Mouse (Mus musculus): ENCODE measurements at regions not wholly inside any gene's neighbourhood (a gene's known extent, or its start where the extent isn't known, plus 50 kb on each side); places are given as distances from the start of the nearest gene placed in this dataset.

DNA sequence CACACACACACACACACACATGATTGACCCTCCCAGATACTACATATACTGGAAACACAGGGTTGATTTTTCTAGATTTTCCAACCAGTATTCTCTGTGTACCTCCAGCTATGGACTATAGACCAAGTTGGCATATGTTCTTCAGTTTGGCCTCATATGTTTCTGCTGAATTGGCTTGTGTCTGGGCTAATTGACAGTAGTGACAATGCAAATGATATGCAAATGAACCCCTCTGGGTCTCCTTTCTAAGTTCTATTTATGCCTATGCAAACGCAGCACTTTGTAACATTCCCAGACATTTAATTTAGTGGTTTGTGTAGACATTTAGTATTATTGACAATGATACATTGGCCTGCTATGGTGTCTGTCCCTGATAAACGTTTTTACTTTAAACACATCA, 582.0 kb upstream of the Negr1 start:
- no peak for DNase-seq

GRCm38 (mm10) chr3:155994044-155994443, 567.5 kb upstream of the Negr1 start:
- DNase-seq = no peak

DNA sequence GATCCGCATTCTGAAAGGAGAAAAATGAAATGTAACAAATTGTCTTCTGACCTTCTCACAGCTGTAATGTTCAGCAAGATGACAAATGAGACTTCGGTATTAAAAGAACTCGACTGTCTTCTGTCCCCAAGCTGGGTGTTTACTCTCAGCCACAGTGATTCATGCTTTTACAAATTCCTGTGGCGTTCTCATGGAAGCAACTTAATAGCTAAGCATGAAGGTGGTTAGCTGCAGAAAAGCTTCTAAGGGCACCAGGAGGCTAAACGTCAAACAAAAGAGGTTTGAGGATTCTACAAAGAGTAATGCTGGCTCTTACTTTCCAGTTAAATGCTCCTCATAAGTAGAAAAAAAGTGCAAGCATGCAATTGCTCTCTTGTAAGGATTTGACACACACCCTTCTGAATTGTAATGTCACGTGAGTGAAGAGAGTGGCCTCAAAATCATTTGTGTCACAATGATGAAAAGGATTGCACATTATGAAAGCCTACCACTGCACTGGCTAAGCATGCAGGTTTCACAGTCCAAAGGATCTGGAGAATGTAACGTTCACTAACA, 543.8 kb upstream of the Negr1 start:
- no peak for DNase-seq

- DNase-seq = no peak
Measured at GRCm38 (mm10) chr3:156028602-156029188, 532.9 kb upstream of the Negr1 start.

DNA sequence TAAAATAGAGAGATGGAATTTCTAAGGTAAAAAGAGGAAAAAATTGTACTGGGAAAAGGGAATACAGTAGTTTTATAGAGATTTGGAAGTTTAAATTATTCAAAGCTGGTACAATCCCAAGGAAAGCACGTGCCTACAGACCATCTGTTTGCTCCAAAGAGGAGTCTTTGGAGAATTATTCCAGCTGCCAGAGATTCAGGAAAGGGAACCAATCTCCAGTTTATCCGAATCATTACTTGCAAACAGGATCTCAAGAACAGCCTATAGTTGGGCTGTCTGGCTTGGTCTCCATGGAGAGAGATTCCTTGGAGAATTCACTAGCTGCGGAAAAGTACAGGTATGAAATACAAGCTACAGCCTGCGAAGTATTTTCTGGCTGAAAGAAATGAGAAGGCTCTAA, 491.3 kb upstream of the Negr1 start:
- no peak for DNase-seq

- no peak for DNase-seq
Measured at GRCm38 (mm10) chr3:156082268-156082667, 479.3 kb upstream of the Negr1 start.

DNA sequence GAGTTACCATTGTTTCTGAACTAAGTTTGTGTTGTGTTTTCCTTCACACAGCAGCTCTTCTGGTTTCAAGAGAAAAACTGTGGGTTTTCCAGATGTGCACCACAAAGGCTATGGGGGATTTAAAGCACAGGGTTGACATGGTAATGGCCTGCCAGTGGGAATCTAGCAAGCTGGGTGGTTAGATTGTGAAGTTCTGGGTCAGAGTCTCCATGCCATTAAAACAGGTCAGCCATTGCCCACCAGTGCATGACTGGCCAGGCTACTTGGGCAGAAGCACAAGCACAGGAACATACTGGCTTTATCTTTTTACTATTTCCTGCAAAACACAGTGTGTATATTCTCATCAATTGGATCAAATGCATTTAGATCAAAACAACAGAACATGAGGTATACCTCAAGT, 467.9 kb upstream of the Negr1 start:
- DNase-seq = no peak

DNA sequence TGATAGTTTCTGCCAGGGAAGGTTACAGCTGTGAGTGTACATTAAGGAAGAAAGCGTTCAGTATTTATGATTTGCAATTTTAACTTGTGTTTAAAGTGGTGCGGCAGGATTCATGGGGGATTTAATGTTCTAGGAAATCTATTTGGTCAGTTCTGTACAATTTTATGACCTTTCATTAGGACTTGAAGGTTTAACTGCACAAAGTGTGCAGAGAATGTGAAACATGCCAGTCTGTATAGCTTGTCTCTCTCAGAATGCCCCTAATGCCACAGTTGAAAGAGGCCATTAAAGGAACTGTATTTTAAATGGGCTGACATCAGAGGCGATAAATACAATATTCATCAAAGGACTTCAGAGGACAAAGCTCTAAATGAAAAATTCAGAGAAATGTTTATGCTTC, 466.6 kb upstream of the Negr1 start:
- DNase-seq = no peak

DNA sequence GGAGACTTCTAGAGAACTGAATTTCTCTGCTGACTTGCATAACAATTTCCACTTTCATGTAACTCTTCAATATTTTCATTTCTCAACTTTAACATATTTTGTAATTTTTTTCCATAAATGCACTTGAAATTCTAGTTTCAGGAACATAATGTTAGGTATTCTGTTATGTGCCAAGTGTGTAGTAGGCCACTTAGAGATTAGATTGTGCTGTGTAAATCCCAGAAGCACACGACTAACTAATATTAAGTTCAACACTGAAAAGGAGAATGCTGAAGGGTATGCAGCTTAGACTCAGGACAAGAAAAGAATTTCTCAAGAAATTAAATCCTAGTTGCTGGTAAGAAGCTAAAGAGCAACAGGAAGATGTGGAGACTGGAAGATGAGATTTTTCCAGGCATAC, 455.8 kb upstream of the Negr1 start:
- DNase-seq = no peak

DNA sequence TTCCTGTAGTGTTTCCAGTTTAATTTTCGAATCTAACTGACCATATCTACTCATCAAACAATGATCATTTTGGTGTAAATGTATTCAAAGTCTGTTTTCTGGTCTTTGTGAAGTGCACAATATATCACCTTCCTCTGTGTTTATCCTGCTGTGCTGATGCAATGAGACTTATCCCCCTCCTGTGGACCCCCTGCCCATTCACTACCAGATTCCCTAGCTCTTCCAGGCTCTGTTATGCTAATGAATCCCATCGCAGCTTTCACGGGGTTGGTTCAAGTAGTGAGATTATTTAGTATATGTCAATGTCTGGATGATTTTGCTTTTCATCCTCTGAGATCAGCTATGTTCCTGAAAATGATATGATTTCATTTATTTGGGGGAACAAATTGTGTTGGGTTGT, 441.3 kb upstream of the Negr1 start:
- DNase-seq = no peak

DNA sequence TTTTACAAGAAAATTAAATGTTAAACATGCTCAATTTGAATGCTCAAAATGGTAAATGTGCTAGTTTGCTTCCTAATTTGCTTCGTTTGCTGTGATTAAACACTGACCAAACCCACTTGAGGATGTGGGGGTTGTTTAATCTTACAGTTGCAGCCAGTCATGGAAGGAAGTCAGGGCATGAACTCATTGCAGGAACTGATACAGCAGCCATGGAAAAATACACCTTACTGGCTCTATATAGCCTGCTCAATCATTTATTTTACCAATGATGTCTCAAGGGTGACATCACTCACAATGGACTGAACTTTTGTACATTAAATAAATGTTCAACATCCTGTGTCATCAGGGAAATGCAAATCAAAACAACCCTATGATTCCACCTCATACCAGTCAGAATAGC, 430.0 kb upstream of the Negr1 start:
- DNase-seq = no peak

DNA sequence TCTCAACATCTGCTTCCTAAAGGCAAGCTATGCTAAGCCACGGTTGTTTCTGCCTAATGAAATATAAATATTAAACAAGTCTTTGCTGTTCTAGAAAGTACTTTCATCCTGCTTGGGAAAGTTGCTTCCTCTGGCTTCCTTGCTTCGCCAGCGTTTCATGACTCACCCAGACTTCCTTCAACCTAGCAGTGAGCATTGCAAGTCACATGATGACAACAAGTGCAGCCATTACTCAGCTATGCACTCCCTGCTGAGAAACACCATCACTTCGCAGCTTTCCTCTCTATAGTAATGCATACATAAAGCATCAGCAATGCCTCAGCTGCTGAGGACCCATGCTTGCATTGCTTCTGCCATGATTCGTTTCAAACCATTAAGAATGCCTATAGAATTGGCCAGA, 420.2 kb upstream of the Negr1 start:
- DNase-seq = no peak

GRCm38 (mm10) chr3:156149322-156149721, 412.3 kb upstream of the Negr1 start:
- DNase-seq = no peak

DNA sequence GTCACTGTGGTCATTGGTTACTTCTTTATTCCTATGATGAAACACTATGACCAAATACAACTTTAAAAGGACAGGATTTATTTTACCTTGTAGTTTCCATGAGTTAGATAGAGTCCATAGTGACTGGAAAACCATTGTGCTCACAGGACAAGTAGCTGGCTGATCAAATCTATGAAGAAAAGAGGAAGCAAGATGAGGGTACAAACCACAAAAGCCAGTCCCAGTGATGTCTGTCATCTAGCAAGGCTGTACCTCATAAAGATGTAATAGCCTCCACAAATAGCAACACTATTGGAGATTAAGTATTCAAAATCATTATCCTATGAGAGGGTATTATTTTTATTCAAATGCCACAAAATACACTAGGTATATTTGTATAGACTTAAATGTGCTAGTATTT, 391.5 kb upstream of the Negr1 start:
- DNase-seq = no peak

DNA sequence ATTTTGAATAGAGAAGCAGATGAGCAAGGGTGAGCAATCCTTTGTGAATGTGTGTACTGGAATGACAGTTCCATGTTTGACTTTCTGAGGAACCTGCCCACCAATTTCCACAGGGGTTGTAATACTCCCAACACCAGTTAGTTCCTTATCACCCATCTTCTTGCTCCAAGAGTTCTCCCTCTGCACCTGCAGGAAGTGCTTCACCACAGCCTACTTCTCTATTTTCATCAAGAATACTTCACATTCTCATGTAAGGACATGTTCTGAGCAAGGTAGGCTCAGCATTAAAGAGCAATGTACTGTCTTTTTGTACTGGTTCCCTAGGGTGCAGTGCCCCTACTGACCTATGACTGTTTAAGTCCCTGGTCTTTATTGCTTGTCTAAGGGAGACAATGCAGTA, 362.9 kb upstream of the Negr1 start:
- no peak for DNase-seq

GRCm38 (mm10) chr3:156199749-156200467, 361.7 kb upstream of the Negr1 start:
- DNase-seq = no peak

DNA sequence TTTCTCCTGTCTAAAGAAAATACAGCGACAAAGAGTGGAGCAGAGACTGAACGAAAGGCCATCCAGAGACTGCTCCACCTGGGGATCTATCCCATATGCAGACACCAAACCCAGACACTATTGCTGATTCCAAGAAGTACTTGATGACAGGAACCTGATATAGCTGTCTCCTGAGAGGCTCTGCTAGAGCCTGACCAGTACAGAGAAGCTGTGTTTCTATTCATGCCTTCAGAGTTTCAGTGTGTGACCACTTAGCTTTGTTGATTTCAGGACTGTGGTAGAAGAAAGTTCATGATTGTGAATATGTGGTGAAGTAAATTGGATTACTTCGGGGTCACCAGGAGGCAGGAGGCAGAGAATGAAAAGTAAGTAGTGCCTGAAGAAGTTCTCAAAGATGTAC, 356.3 kb upstream of the Negr1 start:
- DNase-seq = no peak

- no peak for DNase-seq
Measured at GRCm38 (mm10) chr3:156208420-156208819, 353.2 kb upstream of the Negr1 start.

DNA sequence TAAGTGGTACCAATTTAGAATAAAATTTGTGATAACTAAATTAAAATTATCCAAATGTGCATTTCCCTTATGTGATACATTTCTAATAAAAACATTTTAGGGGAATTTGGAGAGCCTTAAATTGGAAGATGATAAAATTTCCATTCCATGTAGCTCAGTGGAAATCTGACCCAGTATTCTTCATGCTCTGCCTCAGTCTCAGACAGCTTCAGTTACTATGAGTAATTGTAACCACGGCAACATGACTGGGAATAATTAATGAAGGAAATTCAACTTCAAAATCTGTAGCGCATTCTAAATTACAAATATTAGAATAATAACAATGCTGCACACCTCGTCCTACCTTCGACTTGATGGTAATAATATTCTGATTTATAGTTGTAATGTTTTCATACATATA, 350.8 kb upstream of the Negr1 start:
- DNase-seq = no peak

GRCm38 (mm10) chr3:156214823-156215222, 346.8 kb upstream of the Negr1 start:
- DNase-seq = no peak

DNA sequence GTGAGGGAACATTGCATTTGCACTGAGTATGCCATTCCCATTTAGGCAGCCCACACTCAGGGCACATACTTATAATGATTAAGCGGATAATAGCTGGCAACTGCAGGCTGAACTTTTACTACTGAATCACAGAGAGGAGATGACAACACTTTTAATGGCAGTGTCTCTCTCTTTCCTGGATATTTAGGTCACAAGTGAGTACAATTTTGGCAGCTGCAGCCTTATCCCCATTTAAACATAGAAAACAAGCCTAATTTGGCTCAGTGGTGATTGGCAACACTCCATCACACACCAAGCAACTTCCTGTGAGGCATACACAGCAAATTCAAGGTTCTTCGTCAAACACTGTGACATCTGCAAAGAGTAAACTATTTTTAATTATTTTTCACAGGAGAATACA, 329.5 kb upstream of the Negr1 start:
- DNase-seq = no peak

DNA sequence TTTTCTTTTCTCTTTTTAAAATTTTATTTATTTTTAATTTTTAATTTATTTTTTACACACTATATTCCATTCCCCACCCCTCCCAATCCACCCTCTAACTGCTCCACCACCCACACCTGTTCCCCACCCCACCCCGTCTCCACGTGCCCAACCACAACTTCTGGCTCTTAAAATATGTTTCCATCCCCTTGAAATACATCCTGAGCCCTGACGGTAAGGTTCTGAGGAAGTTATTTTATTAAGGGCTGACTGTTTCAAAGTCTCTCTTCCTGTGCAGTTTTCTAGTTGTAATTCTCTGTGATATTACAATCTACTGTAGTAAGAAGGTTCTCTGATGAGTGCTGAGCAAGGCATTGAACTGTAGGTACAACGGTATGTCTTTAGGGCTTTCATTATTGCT, 325.6 kb upstream of the Negr1 start:
- no peak for DNase-seq

- DNase-seq = no peak
Measured at GRCm38 (mm10) chr3:156252256-156252861, 309.2 kb upstream of the Negr1 start.
